Mouse (Mus musculus) liver, postnatal 0 days (tissue): ENCODE measurements around the gene Ddx23.

Experiments used
- CTCF ChIP-seq: sonication (generic); IDR thresholded peaks from 2 replicates; pipeline ENCODE4 v1.5.1; 2016; ENCODE audit warnings: antibody characterized with exemption, low read depth
- EP300 ChIP-seq: IDR thresholded peaks from 2 replicates; pipeline ENCODE4 v1.6.1; 2016; ENCODE audit warnings: antibody characterized with exemption, low read depth, mild to moderate bottlenecking

- TF ChIP-seq CTCF (no peak), EP300 (no peak)
Observed at GRCm38 (mm10) chr15:98640157-98640556, 22.5 kb downstream of the Ddx23 start.
